Mouse (Mus musculus) myocyte (in vitro differentiated cells): ENCODE data around the gene Arhgef28. TPM values are rescaled to one million over a fixed set of nuclear protein-coding genes. Genes with fewer than 3 reads are reported as not detected.
"Not testable (repeated sequence)": the region's sequence is repeated elsewhere in the genome, so short reads cannot be mapped to it uniquely, and the experiment has no call there.

Experiments used
- H3K27me3 ChIP-seq: one replicate; pipeline ENCODE4 v1.6.1; 2011; ENCODE audit not compliant: control insufficient read depth, insufficient read depth, insufficient read length
- H3K36me3 ChIP-seq: one replicate; pipeline ENCODE4 v1.6.1; 2011; ENCODE audit not compliant: control insufficient read depth, insufficient read depth
- H3K4me2 ChIP-seq: one replicate; pipeline ENCODE4 v1.6.1; 2011; ENCODE audit warnings: low read depth, control low read depth
- H3K4me3 ChIP-seq: one replicate; pipeline ENCODE4 v1.5.1; 2011; ENCODE audit warnings: mild to moderate bottlenecking, control low read depth, moderate library complexity
- H3K79me2 ChIP-seq: one replicate; pipeline ENCODE4 v1.6.1; 2011; ENCODE audit not compliant: control insufficient read depth, insufficient read depth
- H3ac ChIP-seq: one replicate; pipeline ENCODE4 v1.6.1; 2011; ENCODE audit not compliant: control insufficient read depth, insufficient read length
- CEBPB ChIP-seq: IDR thresholded peaks from 2 replicates; pipeline ENCODE4 v1.6.1; 2011; ENCODE audit warnings: mild to moderate bottlenecking, moderate library complexity; ENCODE audit not compliant: poor library complexity, insufficient read depth, severe bottlenecking
- E2F4 ChIP-seq: IDR thresholded peaks from one replicate; pipeline ENCODE4 v1.6.1; 2011; ENCODE audit warnings: mild to moderate bottlenecking, control low read depth, moderate library complexity; ENCODE audit not compliant: insufficient read depth
- MAX ChIP-seq: IDR thresholded peaks from one replicate; pipeline ENCODE4 v1.6.1; 2011; ENCODE audit warnings: low read depth, mild to moderate bottlenecking, control low read depth
- MYOD1 ChIP-seq, 3 experiments: IDR thresholded peaks; one replicate each; pipeline ENCODE4 v1.6.1; 2011; ENCODE audit warnings: control low read depth in 2 of 3, low read depth in 2 of 3, mild to moderate bottlenecking in 2 of 3, moderate library complexity in 1 of 3; ENCODE audit not compliant: insufficient read length in 2 of 3, control insufficient read depth in 1 of 3
- MYOG ChIP-seq, 3 experiments: IDR thresholded peaks; one replicate each; pipeline ENCODE4 v1.6.1; 2011; ENCODE audit warnings: control low read depth in 2 of 3, low read depth in 2 of 3, mild to moderate bottlenecking in 2 of 3; ENCODE audit not compliant: insufficient read length in 2 of 3, control insufficient read depth in 1 of 3, insufficient read depth in 1 of 3
- POLR2A ChIP-seq: IDR thresholded peaks from one replicate; pipeline ENCODE4 v1.6.1; 2011; ENCODE audit warnings: low read depth, mild to moderate bottlenecking, control low read depth, moderate library complexity; ENCODE audit not compliant: insufficient read length
- POLR2AphosphoS2 ChIP-seq: IDR thresholded peaks from one replicate; pipeline ENCODE4 v1.6.1; 2011; ENCODE audit warnings: low read depth, control low read depth; ENCODE audit not compliant: insufficient read length
- REST ChIP-seq: IDR thresholded peaks from one replicate; pipeline ENCODE4 v1.6.1; 2011; ENCODE audit warnings: mild to moderate bottlenecking, control low read depth, moderate library complexity; ENCODE audit not compliant: insufficient read depth, insufficient read length
- SRF ChIP-seq: IDR thresholded peaks from one replicate; pipeline ENCODE4 v1.6.1; 2011; ENCODE audit warnings: low read depth; ENCODE audit not compliant: control insufficient read depth, insufficient read length
- TCF12 ChIP-seq: IDR thresholded peaks from one replicate; pipeline ENCODE4 v1.6.1; 2011; ENCODE audit warnings: mild to moderate bottlenecking, control low read depth; ENCODE audit not compliant: poor library complexity, insufficient read depth, severe bottlenecking
- TCF3 ChIP-seq: IDR thresholded peaks from one replicate; pipeline ENCODE4 v1.6.1; 2011; ENCODE audit warnings: low read depth, control low read depth; ENCODE audit not compliant: insufficient read length
- USF1 ChIP-seq: IDR thresholded peaks from one replicate; pipeline ENCODE4 v1.6.1; 2011; ENCODE audit warnings: low read depth, mild to moderate bottlenecking, control low read depth, moderate library complexity
- polyA plus RNA-seq: library from polyadenylated mRNA; unstranded; fragments of >200 nt; fragmentation: generic; extraction: Trizol; gene quantifications from one replicate; pipeline ENCODE4 v1.2.1, GENCODE M21; 2012; ENCODE audit warnings: missing spikeins

Arhgef28 gene
- polyA plus RNA-seq, 1 experiment, result 0.76 TPM

GRCm38 (mm10) chr13:98111531-98111930 is 94.7 kb downstream of the Arhgef28 start:
- TF ChIP-seq POLR2A (no peak), MYOG (IDR thresholded peaks at IDR 0.05; ENCODE audit: control insufficient read depth in 1 of 3, insufficient read depth in 1 of 3, insufficient read length in 2 of 3, low read depth in 2 of 3) (no peak), REST (no peak), E2F4 (no peak), CEBPB (no peak)
- no peaks in the 10 kb centered on the region for H3K36me3 ChIP-seq
- H3K79me2 ChIP-seq, result no peaks in the 10 kb centered on the region

GRCm38 (mm10) chr13:98111021-98111420 is 95.2 kb downstream of the Arhgef28 start:
- H3ac ChIP-seq, result no peak overlapping the region
- H3K27me3 ChIP-seq, result peaks cover 19% of the 10 kb centered on the region
- peak in 2 of 3 experiments; percentile 24 to 38 for TF ChIP-seq MYOD1 (IDR thresholded peaks at IDR 0.05; ENCODE audit: control insufficient read depth in 1 of 3, insufficient read length in 2 of 3, low read depth in 2 of 3)
- peak; percentile 94 for TF ChIP-seq CEBPB
- no peak for TF ChIP-seq SRF
- no peak for TF ChIP-seq MAX
- no peak overlapping the region for H3K4me2 ChIP-seq
- H3K36me3 ChIP-seq, result no peaks in the 10 kb centered on the region
- H3K79me2 ChIP-seq, result no peaks in the 10 kb centered on the region
- H3K4me3 ChIP-seq, result no peak overlapping the region

More at GRCm38 (mm10) chr13:98111531-98111930, 94.7 kb downstream of the Arhgef28 start:
- no peak overlapping the region for H3K4me3 ChIP-seq
- no peak overlapping the region for H3ac ChIP-seq
- H3K4me2 ChIP-seq, result no peak overlapping the region
- peaks cover 22% of the 10 kb centered on the region for H3K27me3 ChIP-seq

GRCm38 (mm10) chr13:98108481-98108880 is 97.8 kb downstream of the Arhgef28 start:
- not testable (repeated sequence) for H3K79me2 ChIP-seq, H3K36me3 ChIP-seq, H3ac ChIP-seq, H3K4me2 ChIP-seq, H3K4me3 ChIP-seq
- H3K27me3 ChIP-seq, result peaks cover 17% of the 10 kb centered on the region

- no peaks in the 10 kb centered on the region for H3K36me3 ChIP-seq
- no peak for TF ChIP-seq MYOG (IDR thresholded peaks at IDR 0.05; ENCODE audit: control insufficient read depth in 1 of 3, insufficient read depth in 1 of 3, insufficient read length in 2 of 3, low read depth in 2 of 3)
- no peak for TF ChIP-seq MAX
- no peak for TF ChIP-seq USF1
- no peak for TF ChIP-seq E2F4
- TF ChIP-seq MYOD1 (IDR thresholded peaks at IDR 0.05; ENCODE audit: control insufficient read depth in 1 of 3, insufficient read length in 2 of 3, low read depth in 2 of 3), result no peak
- TF ChIP-seq TCF3, result no peak
- no peak for TF ChIP-seq TCF12
- TF ChIP-seq SRF, result no peak
- no peak for TF ChIP-seq POLR2A
- no peak for TF ChIP-seq CEBPB
- TF ChIP-seq REST, result no peak
- no peak overlapping the region for H3K4me3 ChIP-seq
- no peaks in the 10 kb centered on the region for H3K79me2 ChIP-seq
- peaks cover 13% of the 10 kb centered on the region for H3K27me3 ChIP-seq
- H3ac ChIP-seq, result no peak overlapping the region
- no peak overlapping the region for H3K4me2 ChIP-seq
These were observed 98.6 kb downstream of the Arhgef28 start for GRCm38 (mm10) chr13:98107621-98108020.

- H3K27me3 ChIP-seq, result peaks cover 4% of the 10 kb centered on the region
- H3K4me2 ChIP-seq, result no peak overlapping the region
- no peak for TF ChIP-seq SRF
- no peak for TF ChIP-seq MYOD1 (IDR thresholded peaks at IDR 0.05; ENCODE audit: control insufficient read depth in 1 of 3, insufficient read length in 2 of 3, low read depth in 2 of 3)
- no peak for TF ChIP-seq MYOG (IDR thresholded peaks at IDR 0.05; ENCODE audit: control insufficient read depth in 1 of 3, insufficient read depth in 1 of 3, insufficient read length in 2 of 3, low read depth in 2 of 3)
- TF ChIP-seq REST, result no peak
- TF ChIP-seq MAX, result no peak
- TF ChIP-seq USF1, result no peak
- TF ChIP-seq POLR2AphosphoS2, result no peak
- TF ChIP-seq TCF12, result no peak
- TF ChIP-seq POLR2A, result no peak
- TF ChIP-seq TCF3, result no peak
- TF ChIP-seq E2F4, result no peak
- no peak for TF ChIP-seq CEBPB
These were observed 110.3 kb downstream of the Arhgef28 start for GRCm38 (mm10) chr13:98095966-98096365.

GRCm38 (mm10) chr13:98094332-98094731 is 111.9 kb downstream of the Arhgef28 start:
- Histone ChIP-seq H3K79me2 (no peaks in the 10 kb centered on the region), H3K27me3 (peaks cover 4% of the 10 kb centered on the region), H3ac (no peak overlapping the region), H3K4me2 (no peak overlapping the region), H3K4me3 (no peak overlapping the region), H3K36me3 (no peaks in the 10 kb centered on the region)
- TF ChIP-seq POLR2A (no peak), MAX (no peak), USF1 (peak; percentile 66)

More at GRCm38 (mm10) chr13:98095966-98096365, 110.3 kb downstream of the Arhgef28 start:
- no peaks in the 10 kb centered on the region for H3K36me3 ChIP-seq
- no peak overlapping the region for H3K4me3 ChIP-seq
- H3K79me2 ChIP-seq, result no peaks in the 10 kb centered on the region
- no peak overlapping the region for H3ac ChIP-seq
